Mouse (Mus musculus): ENCODE measurements around the gene Atrnl1. TPM values are rescaled to one million over a fixed set of nuclear protein-coding genes. Genes with fewer than 3 reads are reported as not detected.

Atrnl1 gene
- polyA plus RNA-seq, 1 experiment = 5.6 TPM

GRCm38 (mm10) chr19:58118141-58118835 lies 507.5 kb downstream of the Atrnl1 start:
- Histone ChIP-seq H3K27ac (ENCODE audit: insufficient read depth, low read length) (no peak overlapping the region), H3K4me3 (ENCODE audit: extremely low read depth, insufficient read depth, insufficient read length) (no peak overlapping the region), H3K36me3 (ENCODE audit: control insufficient read depth, insufficient read depth, low read length) (no peaks in the 10 kb centered on the region), H3K27me3 (ENCODE audit: control insufficient read depth, insufficient read depth, low read length) (no peaks in the 10 kb centered on the region), H3K4me1 (ENCODE audit: control insufficient read depth, insufficient read depth, insufficient read length) (no peaks in the 10 kb centered on the region)
- no peak for DNase-seq (ENCODE audit: low read depth in 1 of 2, low spot score in 2 of 2)
- WGBS = 91% methylated on average over 19 of the region's 19 CpGs
- TF ChIP-seq POLR2A (IDR thresholded peaks at IDR 0.05; ENCODE audit: low read depth, low read length) (no peak), CTCF (IDR thresholded peaks at IDR 0.05; ENCODE audit: extremely low read depth, insufficient read depth, insufficient read length, insufficient replicate concordance) (no peak)

- Histone ChIP-seq H3K4me3 (ENCODE audit: extremely low read depth, insufficient read depth, insufficient read length) (no peak overlapping the region), H3K36me3 (ENCODE audit: control insufficient read depth, insufficient read depth, low read length) (no peaks in the 10 kb centered on the region), H3K27me3 (ENCODE audit: control insufficient read depth, insufficient read depth, low read length) (no peaks in the 10 kb centered on the region), H3K4me1 (ENCODE audit: control insufficient read depth, insufficient read depth, insufficient read length) (no peaks in the 10 kb centered on the region), H3K27ac (ENCODE audit: insufficient read depth, low read length) (no peak overlapping the region)
- no peak for TF ChIP-seq POLR2A (IDR thresholded peaks at IDR 0.05; ENCODE audit: low read depth, low read length)
- DNase-seq (ENCODE audit: low read depth in 1 of 2, low spot score in 2 of 2) = no peak
- WGBS = 86% methylated on average over 11 of the region's 11 CpGs
Measured at GRCm38 (mm10) chr19:58118864-58119263, 508.0 kb downstream of the Atrnl1 start.

- no peak for DNase-seq (ENCODE audit: low read depth in 1 of 2, low spot score in 2 of 2)
- Histone ChIP-seq H3K4me1 (ENCODE audit: control insufficient read depth, insufficient read depth, insufficient read length) (no peaks in the 10 kb centered on the region), H3K27me3 (ENCODE audit: control insufficient read depth, insufficient read depth, low read length) (no peaks in the 10 kb centered on the region), H3K36me3 (ENCODE audit: control insufficient read depth, insufficient read depth, low read length) (no peaks in the 10 kb centered on the region), H3K4me3 (ENCODE audit: extremely low read depth, insufficient read depth, insufficient read length) (no peak overlapping the region), H3K27ac (ENCODE audit: insufficient read depth, low read length) (no peak overlapping the region)
- TF ChIP-seq CTCF (IDR thresholded peaks at IDR 0.05; ENCODE audit: extremely low read depth, insufficient read depth, insufficient read length, insufficient replicate concordance) = no peak
- no peak for TF ChIP-seq POLR2A (IDR thresholded peaks at IDR 0.05; ENCODE audit: low read depth, low read length)
- 14% methylated on average over 13 of the region's 13 CpGs for WGBS
Measured at GRCm38 (mm10) chr19:58119681-58120173, 508.9 kb downstream of the Atrnl1 start.

GRCm38 (mm10) chr19:58120661-58121060 lies 509.8 kb downstream of the Atrnl1 start:
- Histone ChIP-seq H3K27me3 (ENCODE audit: control insufficient read depth, insufficient read depth, low read length) (no peaks in the 10 kb centered on the region), H3K4me3 (ENCODE audit: extremely low read depth, insufficient read depth, insufficient read length) (no peak overlapping the region), H3K36me3 (ENCODE audit: control insufficient read depth, insufficient read depth, low read length) (no peaks in the 10 kb centered on the region), H3K4me1 (ENCODE audit: control insufficient read depth, insufficient read depth, insufficient read length) (no peaks in the 10 kb centered on the region), H3K27ac (ENCODE audit: insufficient read depth, low read length) (no peak overlapping the region)
- WGBS = 79% methylated on average over 9 of the region's 9 CpGs
- TF ChIP-seq CTCF (IDR thresholded peaks at IDR 0.05; ENCODE audit: extremely low read depth, insufficient read depth, insufficient read length, insufficient replicate concordance) (no peak), POLR2A (IDR thresholded peaks at IDR 0.05; ENCODE audit: low read depth, low read length) (no peak)
- no peak for DNase-seq (ENCODE audit: low read depth in 1 of 2, low spot score in 2 of 2)

GRCm38 (mm10) chr19:58121628-58122027 lies 510.8 kb downstream of the Atrnl1 start:
- Histone ChIP-seq H3K4me3 (ENCODE audit: extremely low read depth, insufficient read depth, insufficient read length) (no peak overlapping the region), H3K36me3 (ENCODE audit: control insufficient read depth, insufficient read depth, low read length) (no peaks in the 10 kb centered on the region), H3K4me1 (ENCODE audit: control insufficient read depth, insufficient read depth, insufficient read length) (no peaks in the 10 kb centered on the region), H3K27me3 (ENCODE audit: control insufficient read depth, insufficient read depth, low read length) (no peaks in the 10 kb centered on the region), H3K27ac (ENCODE audit: insufficient read depth, low read length) (no peak overlapping the region)
- TF ChIP-seq CTCF (IDR thresholded peaks at IDR 0.05; ENCODE audit: extremely low read depth, insufficient read depth, insufficient read length, insufficient replicate concordance) (no peak), POLR2A (IDR thresholded peaks at IDR 0.05; ENCODE audit: low read depth, low read length) (no peak)
- 93% methylated on average over 6 of the region's 6 CpGs for WGBS
- no peak for DNase-seq (ENCODE audit: low read depth in 1 of 2, low spot score in 2 of 2)

GRCm38 (mm10) chr19:58123620-58124019 lies 512.8 kb downstream of the Atrnl1 start:
- WGBS = 70% methylated on average over 3 of the region's 3 CpGs
- no peaks in the 10 kb centered on the region for H3K27me3 ChIP-seq (ENCODE audit: control insufficient read depth, insufficient read depth, low read length)
- no peaks in the 10 kb centered on the region for H3K36me3 ChIP-seq (ENCODE audit: control insufficient read depth, insufficient read depth, low read length)
- H3K27ac ChIP-seq (ENCODE audit: insufficient read depth, low read length) = no peak overlapping the region
- TF ChIP-seq CTCF (IDR thresholded peaks at IDR 0.05; ENCODE audit: extremely low read depth, insufficient read depth, insufficient read length, insufficient replicate concordance) (no peak), POLR2A (IDR thresholded peaks at IDR 0.05; ENCODE audit: low read depth, low read length) (no peak)
- H3K4me3 ChIP-seq (ENCODE audit: extremely low read depth, insufficient read depth, insufficient read length) = no peak overlapping the region
- no peaks in the 10 kb centered on the region for H3K4me1 ChIP-seq (ENCODE audit: control insufficient read depth, insufficient read depth, insufficient read length)
- no peak for DNase-seq (ENCODE audit: low read depth in 1 of 2, low spot score in 2 of 2)

- Histone ChIP-seq H3K4me3 (ENCODE audit: extremely low read depth, insufficient read depth, insufficient read length) (no peak overlapping the region), H3K36me3 (ENCODE audit: control insufficient read depth, insufficient read depth, low read length) (no peaks in the 10 kb centered on the region), H3K4me1 (ENCODE audit: control insufficient read depth, insufficient read depth, insufficient read length) (no peaks in the 10 kb centered on the region), H3K27ac (ENCODE audit: insufficient read depth, low read length) (no peak overlapping the region), H3K27me3 (ENCODE audit: control insufficient read depth, insufficient read depth, low read length) (no peaks in the 10 kb centered on the region)
- DNase-seq (ENCODE audit: low read depth in 1 of 2, low spot score in 2 of 2) = no peak
- 89% methylated on average over 5 of the region's 5 CpGs for WGBS
- TF ChIP-seq POLR2A (IDR thresholded peaks at IDR 0.05; ENCODE audit: low read depth, low read length) = no peak
- no peak for TF ChIP-seq CTCF (IDR thresholded peaks at IDR 0.05; ENCODE audit: extremely low read depth, insufficient read depth, insufficient read length, insufficient replicate concordance)
Measured at GRCm38 (mm10) chr19:58124566-58124965, 513.7 kb downstream of the Atrnl1 start.
